Mouse (Mus musculus) MEL (cell line): ENCODE data around the gene Nav1.

ENCODE experiments used
- POLR2A ChIP-seq, 2 experiments: IDR thresholded peaks; 2 replicates each; pipeline ENCODE4 v1.6.1; 2011 to 2012; ENCODE audit warnings: low read length in 2 of 2, mild to moderate bottlenecking in 2 of 2, control low read depth in 1 of 2, improper control_type of control experiment in 1 of 2, low read depth in 1 of 2, moderate library complexity in 1 of 2; ENCODE audit not compliant: control insufficient read depth in 1 of 2, insufficient read depth in 1 of 2, poor library complexity in 1 of 2
- SMC3 ChIP-seq: IDR thresholded peaks from 2 replicates; pipeline ENCODE4 v1.6.1; 2011; ENCODE audit warnings: low read depth, low read length, improper control_type of control experiment

- no peak for TF ChIP-seq SMC3
- no peak for TF ChIP-seq POLR2A (IDR thresholded peaks at IDR 0.05; ENCODE audit: control insufficient read depth in 1 of 2, insufficient read depth in 1 of 2, low read depth in 1 of 2, low read length in 2 of 2, poor library complexity in 1 of 2)
These were observed 8.9 kb upstream of the Nav1 start for GRCm38 (mm10) chr1:135615715-135616641.
